Mouse (Mus musculus) neural tube, postnatal 0 days (tissue): Measurements from ENCODE around the gene Zfp820. TPM values are rescaled to one million over a fixed set of nuclear protein-coding genes. Genes with fewer than 3 reads are reported as not detected.

Experiments used
- polyA plus RNA-seq: library from polyadenylated mRNA; unstranded; fragments of >200 nt; fragmentation: Nextera tagmentation; extraction: Ambion mirVana; gene quantifications from 2 replicates; pipeline ENCODE4 v1.2.1, GENCODE M21; 2015

Zfp820 gene
- polyA plus RNA-seq = 1.4 and 1.7 TPM in 2 replicates

DNA sequence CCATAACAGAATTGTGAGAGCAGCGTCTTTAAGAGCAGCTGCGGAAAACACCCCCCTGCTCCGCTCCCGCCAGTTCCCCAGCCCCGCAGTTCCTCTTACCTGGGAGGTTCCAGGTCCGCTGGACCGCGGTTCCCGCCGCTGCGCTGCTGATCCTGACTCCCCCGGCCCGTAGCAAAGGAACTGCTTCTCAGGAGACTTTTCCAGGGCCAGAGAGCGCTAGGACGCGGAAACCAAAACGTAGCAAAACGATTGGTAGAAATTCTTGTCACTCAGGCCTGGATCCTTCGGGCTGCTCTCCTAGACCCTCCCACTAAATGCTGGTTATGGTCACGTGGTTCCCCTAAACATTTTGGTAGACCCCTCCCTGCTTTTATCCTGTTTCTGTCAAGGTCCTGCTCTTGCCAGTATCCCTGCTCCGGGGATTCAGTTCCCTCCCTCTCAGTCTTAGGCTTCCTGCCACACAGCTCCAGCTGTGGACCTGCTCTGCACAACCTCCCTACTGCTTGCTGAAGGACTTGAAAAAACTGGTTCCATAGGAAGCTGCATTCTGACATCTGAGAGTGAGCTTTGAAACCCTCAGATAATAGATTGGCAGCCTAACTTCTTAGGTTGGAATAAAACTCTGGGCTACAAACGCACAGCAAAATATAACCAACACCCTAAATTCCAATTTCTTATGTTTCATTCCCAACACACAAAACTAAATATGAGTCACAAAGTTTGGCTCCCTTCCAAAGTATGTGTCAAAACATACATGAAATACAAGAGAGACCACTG, at the start of gene Zfp820:
Zfp820 (minus strand) TSS at position 228 of the 777 bp plus-strand sequence.

Other genes with a start within 250 kb of the Zfp820 start
- 5.3 and 7.3 TPM in 2 replicates for gene Zfp983, start 195.1 kb downstream of the Zfp820 start, polyA plus RNA-seq
- gene Gm10226, start 153.9 kb downstream of the Zfp820 start, polyA plus RNA-seq = 5.9 and 11.5 TPM in 2 replicates
- gene Zfp760, start 138.0 kb downstream of the Zfp820 start, polyA plus RNA-seq = 5.6 and 6.2 TPM in 2 replicates
- 8.1 and 8.6 TPM in 2 replicates for gene Zfp229, start 115.0 kb downstream of the Zfp820 start, polyA plus RNA-seq
- gene Zfp995, start 64.2 kb upstream of the Zfp820 start, polyA plus RNA-seq = 5.0 and 6.5 TPM in 2 replicates
- 13.8 and 14.8 TPM in 2 replicates for gene Zfp942, start 116.7 kb upstream of the Zfp820 start, polyA plus RNA-seq
- 13.2 and 16.0 TPM in 2 replicates for gene Zfp943, start 116.8 kb upstream of the Zfp820 start, polyA plus RNA-seq